Mouse (Mus musculus): ENCODE data around the gene Llcfc1.

GRCm38 (mm10) chr6:41681656-41682055, 2.6 kb upstream of the Llcfc1 start:
- no peak for TF ChIP-seq CTCF (IDR thresholded peaks at IDR 0.05; ENCODE audit: low read depth, low read length)
- no peak for TF ChIP-seq POLR2A (IDR thresholded peaks at IDR 0.05; ENCODE audit: borderline replicate concordance, low read depth, low read length)
